Mouse (Mus musculus): Measurements from ENCODE around the gene Mdfic. TPM values are rescaled to one million over a fixed set of nuclear protein-coding genes. Genes with fewer than 3 reads are reported as not detected.

Mdfic gene
- polyA plus RNA-seq, 1 experiment from 2014 or later, result 9.1 TPM

GRCm38 (mm10) chr6:15745313-15745712 is 24.9 kb downstream of the Mdfic start:
- peak; percentile 58 for DNase-seq (ENCODE audit: low spot score)
- H3K9ac ChIP-seq (replicated peaks; ENCODE audit: low read depth), result no peak overlapping the region
- no peak overlapping the region for H3K27ac ChIP-seq (ENCODE audit: low read length)
- H3K4me3 ChIP-seq (ENCODE audit: low read depth, low read length), result no peak overlapping the region
- H3K9me3 ChIP-seq (ENCODE audit: low read length), result no peaks in the 10 kb centered on the region
- TF ChIP-seq EP300 (IDR thresholded peaks at IDR 0.05), result no peak
- no peak for TF ChIP-seq CTCF (IDR thresholded peaks at IDR 0.05)
- no peak overlapping the region for H3K4me2 ChIP-seq (replicated peaks; ENCODE audit: low read depth, low read length)
- H3K27me3 ChIP-seq (replicated peaks; ENCODE audit: insufficient read depth, low read length), result no peaks in the 10 kb centered on the region
- peak; percentile 56; the same call in 1 of the 2 replicates for ATAC-seq
- H3K36me3 ChIP-seq (ENCODE audit: insufficient read depth, low read length), result no peaks in the 10 kb centered on the region
- H3K4me1 ChIP-seq (ENCODE audit: insufficient read depth, low read depth, low read length), result no peaks in the 10 kb centered on the region; the same call in 1 of the 2 replicates
- 52% methylated on average over 6 of the region's 6 CpGs for WGBS

GRCm38 (mm10) chr6:15745891-15746290 is 25.4 kb downstream of the Mdfic start:
- Histone ChIP-seq H3K36me3 (ENCODE audit: insufficient read depth, low read length) (no peaks in the 10 kb centered on the region), H3K27me3 (replicated peaks; ENCODE audit: insufficient read depth, low read length) (no peaks in the 10 kb centered on the region), H3K4me2 (replicated peaks; ENCODE audit: low read depth, low read length) (no peak overlapping the region), H3K4me1 (ENCODE audit: insufficient read depth, low read depth, low read length) (no peaks in the 10 kb centered on the region; the same call in 1 of the 2 replicates), H3K4me3 (ENCODE audit: low read depth, low read length) (no peak overlapping the region), H3K27ac (ENCODE audit: low read length) (no peak overlapping the region), H3K9ac (replicated peaks; ENCODE audit: low read depth) (no peak overlapping the region), H3K9me3 (ENCODE audit: low read length) (no peaks in the 10 kb centered on the region)
- WGBS, result 47% methylated on average over 5 of the region's 5 CpGs
- no peak for TF ChIP-seq CTCF (IDR thresholded peaks at IDR 0.05)
- TF ChIP-seq EP300 (IDR thresholded peaks at IDR 0.05), result no peak
- ATAC-seq (peak; percentile 76), DNase-seq (ENCODE audit: low spot score) (peak; percentile 33)

- DNase-seq (ENCODE audit: low spot score), result no peak
- H3K4me1 ChIP-seq (ENCODE audit: insufficient read depth, low read depth, low read length), result no peaks in the 10 kb centered on the region; the same call in 1 of the 2 replicates
- H3K27me3 ChIP-seq (replicated peaks; ENCODE audit: insufficient read depth, low read length), result no peaks in the 10 kb centered on the region
- H3K9me3 ChIP-seq (ENCODE audit: low read length), result no peaks in the 10 kb centered on the region
- H3K27ac ChIP-seq (ENCODE audit: low read length), result no peak overlapping the region
- 88% methylated on average over 5 of the region's 5 CpGs for WGBS
- no peak overlapping the region for H3K9ac ChIP-seq (replicated peaks; ENCODE audit: low read depth)
- TF ChIP-seq CTCF (IDR thresholded peaks at IDR 0.05), result no peak
- no peak for TF ChIP-seq EP300 (IDR thresholded peaks at IDR 0.05)
- no peak for ATAC-seq
- no peak overlapping the region for H3K4me3 ChIP-seq (ENCODE audit: low read depth, low read length)
- 0 out of 2 replicates have a peak, but pooled peaks cover 6% of the 10 kb centered on the region for H3K36me3 ChIP-seq (ENCODE audit: insufficient read depth, low read length)
- H3K4me2 ChIP-seq (replicated peaks; ENCODE audit: low read depth, low read length), result no peak overlapping the region
Observed at GRCm38 (mm10) chr6:15747396-15748155, 27.1 kb downstream of the Mdfic start.

- TF ChIP-seq EP300 (IDR thresholded peaks at IDR 0.05), result no peak
- TF ChIP-seq CTCF (IDR thresholded peaks at IDR 0.05), result no peak
- Histone ChIP-seq H3K36me3 (ENCODE audit: insufficient read depth, low read length) (0 out of 2 replicates have a peak, but pooled peaks cover 6% of the 10 kb centered on the region), H3K4me1 (ENCODE audit: insufficient read depth, low read depth, low read length) (no peaks in the 10 kb centered on the region; the same call in 1 of the 2 replicates), H3K27me3 (replicated peaks; ENCODE audit: insufficient read depth, low read length) (no peaks in the 10 kb centered on the region), H3K27ac (ENCODE audit: low read length) (no peak overlapping the region), H3K4me3 (ENCODE audit: low read depth, low read length) (no peak overlapping the region), H3K9me3 (ENCODE audit: low read length) (no peaks in the 10 kb centered on the region), H3K9ac (replicated peaks; ENCODE audit: low read depth) (no peak overlapping the region), H3K4me2 (replicated peaks; ENCODE audit: low read depth, low read length) (no peak overlapping the region)
- no peak for DNase-seq (ENCODE audit: low spot score)
- ATAC-seq, result no peak
- WGBS, result 74% methylated on average over 1 of the region's 1 CpGs
Observed at GRCm38 (mm10) chr6:15748236-15748635, 27.8 kb downstream of the Mdfic start.

- ATAC-seq, result no peak
- no peaks in the 10 kb centered on the region for H3K27me3 ChIP-seq (replicated peaks; ENCODE audit: insufficient read depth, low read length)
- H3K4me3 ChIP-seq (ENCODE audit: low read depth, low read length), result no peak overlapping the region
- DNase-seq (ENCODE audit: low spot score), result no peak
- no peak overlapping the region for H3K9ac ChIP-seq (replicated peaks; ENCODE audit: low read depth)
- H3K4me2 ChIP-seq (replicated peaks; ENCODE audit: low read depth, low read length), result no peak overlapping the region
- H3K27ac ChIP-seq (ENCODE audit: low read length), result no peak overlapping the region
- H3K9me3 ChIP-seq (ENCODE audit: low read length), result no peaks in the 10 kb centered on the region
- H3K36me3 ChIP-seq (ENCODE audit: insufficient read depth, low read length), result 0 out of 2 replicates have a peak, but pooled peaks cover 6% of the 10 kb centered on the region
- 92% methylated on average over 2 of the region's 2 CpGs for WGBS
- H3K4me1 ChIP-seq (ENCODE audit: insufficient read depth, low read depth, low read length), result no peaks in the 10 kb centered on the region; the same call in 1 of the 2 replicates
- TF ChIP-seq EP300 (IDR thresholded peaks at IDR 0.05) (no peak), CTCF (IDR thresholded peaks at IDR 0.05) (no peak)
Observed at GRCm38 (mm10) chr6:15748943-15749342, 28.5 kb downstream of the Mdfic start.

- no peak for ATAC-seq
- 80% methylated on average over 5 of the region's 5 CpGs for WGBS
- Histone ChIP-seq H3K9ac (replicated peaks; ENCODE audit: low read depth) (no peak overlapping the region), H3K36me3 (ENCODE audit: insufficient read depth, low read length) (0 out of 2 replicates have a peak, but pooled peaks cover 6% of the 10 kb centered on the region), H3K4me2 (replicated peaks; ENCODE audit: low read depth, low read length) (no peak overlapping the region), H3K4me3 (ENCODE audit: low read depth, low read length) (no peak overlapping the region), H3K4me1 (ENCODE audit: insufficient read depth, low read depth, low read length) (no peaks in the 10 kb centered on the region; the same call in 1 of the 2 replicates), H3K27ac (ENCODE audit: low read length) (no peak overlapping the region), H3K9me3 (ENCODE audit: low read length) (no peaks in the 10 kb centered on the region), H3K27me3 (replicated peaks; ENCODE audit: insufficient read depth, low read length) (no peaks in the 10 kb centered on the region)
- no peak for DNase-seq (ENCODE audit: low spot score)
- no peak for TF ChIP-seq EP300 (IDR thresholded peaks at IDR 0.05)
- no peak for TF ChIP-seq CTCF (IDR thresholded peaks at IDR 0.05)
Observed at GRCm38 (mm10) chr6:15750101-15750500, 29.6 kb downstream of the Mdfic start.
